Mouse (Mus musculus) inflammation-experienced regulatory T-cells, adult 6 months (primary cell): Measurements from ENCODE around the gene Olfr55. TPM values are rescaled to one million over a fixed set of nuclear protein-coding genes. Genes with fewer than 3 reads are reported as not detected.
"Not testable (repeated sequence)": the region's sequence is repeated elsewhere in the genome, so short reads cannot be mapped to it uniquely, and the experiment has no call there.

Experiments used
- ATAC-seq: one replicate; pipeline ENCODE4 v1.8.0; 2017
- polyA plus RNA-seq, 3 experiments: library from polyadenylated mRNA; unstranded; fragments of 100-300 nt; shearing (Covaris generic); gene quantifications; one replicate each; pipeline ENCODE4 v1.2.1; 2017

Gene Olfr55
- polyA plus RNA-seq: not detected

GRCm38 (mm10) chr17:33168147-33168546, at the start of gene Olfr55:
TSS of gene Olfr55 (plus strand) at chr17:33168447.
- ATAC-seq: not testable (repeated sequence)

DNA sequence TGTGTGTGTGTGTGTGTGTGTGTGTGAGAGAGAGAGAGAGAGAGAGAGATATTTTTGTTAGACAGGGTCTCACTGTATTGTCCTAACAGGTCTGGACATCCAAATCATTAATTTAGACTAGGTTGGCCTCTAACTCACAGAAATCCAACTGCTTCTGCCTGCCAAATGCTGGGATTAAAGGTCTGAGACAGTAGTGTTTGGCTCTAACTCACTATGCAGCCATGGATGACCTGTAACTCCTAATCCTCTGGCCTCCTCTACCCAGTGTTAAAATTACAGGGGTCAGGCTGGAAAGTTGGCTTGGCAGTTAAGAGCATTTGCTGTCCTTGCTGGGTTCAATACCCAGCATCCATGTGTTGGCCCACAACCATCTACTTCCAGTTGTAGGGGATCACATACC, 43.7 kb upstream of the Olfr55 start:
- no peak for ATAC-seq

- ATAC-seq: no peak
These were observed 42.0 kb upstream of the Olfr55 start for GRCm38 (mm10) chr17:33126257-33126656.

DNA sequence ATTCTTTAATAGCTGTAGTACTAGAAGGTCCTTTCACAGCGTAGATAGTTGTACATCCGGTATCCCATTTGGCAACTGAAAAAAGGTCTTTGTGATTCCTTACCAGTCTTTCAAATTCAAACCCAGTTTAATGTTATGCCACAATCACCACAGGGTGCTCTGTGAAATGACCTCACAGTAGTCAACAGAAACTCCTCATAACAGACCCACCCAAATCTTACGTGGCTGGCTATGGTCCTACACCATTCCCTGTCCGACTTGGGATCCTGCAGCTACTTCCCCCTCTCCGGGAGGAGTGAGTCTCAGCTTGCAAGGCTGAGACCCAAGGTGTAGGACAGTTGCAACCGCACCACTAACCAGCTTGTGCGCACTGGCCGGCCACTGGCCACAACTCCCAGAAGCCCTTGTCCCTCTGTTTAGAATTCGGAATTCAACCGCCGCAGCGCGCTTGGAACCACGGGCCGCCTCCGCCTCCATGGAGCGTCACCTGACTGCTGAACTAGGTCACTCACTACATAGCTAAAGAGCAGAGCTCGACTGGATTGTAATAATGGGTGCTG, 28.9 kb upstream of the Olfr55 start, which contains the start of gene Morc2b:
TSS of gene Morc2b (minus strand) at position 423 of the 560 bp plus-strand sequence.
- ATAC-seq: no peak

- ATAC-seq: not testable (repeated sequence)
These were observed 22.8 kb downstream of the Olfr55 start, which contains the start of gene Olfr239 for GRCm38 (mm10) chr17:33191002-33191401. TSS of gene Olfr239 (plus strand) at chr17:33191302.

- ATAC-seq: no peak
These were observed 53.3 kb downstream of the Olfr55 start, which contains the start of gene Olfr1564 for GRCm38 (mm10) chr17:33221590-33221989. TSS of gene Olfr1564 (minus strand) at chr17:33221690.

Other genes with a start within 250 kb of the Olfr55 start
- gene Cyp4f13, start 221.0 kb upstream of the Olfr55 start, polyA plus RNA-seq: 10 to 100 TPM; 14.5 to 83.3 (median 55.8) TPM
- gene Zfp472, start 202.6 kb upstream of the Olfr55 start, polyA plus RNA-seq: 10 to 100 TPM; 23.9 to 28.3 (median 25.7) TPM
- 10 to 100 TPM; 14.5 to 20.2 (median 17.4) TPM for gene Zfp952, start 175.3 kb upstream of the Olfr55 start, polyA plus RNA-seq
- 10 to 100 TPM in 1 of 3 experiments, 1 to 10 TPM in 2; 8.7 to 11.9 (median 8.9) TPM for gene Zfp763, start 135.0 kb upstream of the Olfr55 start, polyA plus RNA-seq
- gene 4921501E09Rik, start 100.4 kb upstream of the Olfr55 start, polyA plus RNA-seq: not detected
- gene Zfp563, start 79.1 kb upstream of the Olfr55 start, polyA plus RNA-seq: 1 to 10 TPM; 6.0 to 7.3 (median 6.3) TPM
- gene Morc2b, start 28.8 kb upstream of the Olfr55 start, polyA plus RNA-seq: not detected
- not detected for gene Olfr239, start 22.9 kb downstream of the Olfr55 start, polyA plus RNA-seq
- not detected for gene Olfr1564, start 53.2 kb downstream of the Olfr55 start, polyA plus RNA-seq
- 10 to 100 TPM; 10.7 to 15.6 (median 14.2) TPM for gene Zfp955a, start 86.7 kb downstream of the Olfr55 start, polyA plus RNA-seq
- under 1 TPM in 1 of 3 experiments, not detected in 2; 0.08 TPM for gene Olfr63, start 96.2 kb downstream of the Olfr55 start, polyA plus RNA-seq
- 10 to 100 TPM in 2 of 3 experiments, 1 to 10 TPM in 1; 5.2 to 12.7 (median 10.7) TPM for gene Zfp955b, start 121.1 kb downstream of the Olfr55 start, polyA plus RNA-seq
- 10 to 100 TPM in 2 of 3 experiments, 1 to 10 TPM in 1; 8.2 to 15.8 (median 11.6) TPM for gene Zfp81, start 190.4 kb downstream of the Olfr55 start, polyA plus RNA-seq
- gene Zfp101, start 226.2 kb downstream of the Olfr55 start, polyA plus RNA-seq: 10 to 100 TPM; 11.3 to 14.5 (median 12.9) TPM